Mouse (Mus musculus) kidney, adult 10 weeks (tissue): Measurements from ENCODE around the gene Wnk4. TPM values are rescaled to one million over a fixed set of nuclear protein-coding genes. Genes with fewer than 3 reads are reported as not detected.

Source experiments
- polyA plus RNA-seq: library from polyadenylated mRNA; stranded (reverse); fragments of 350-450 nt; fragmentation: Illumina TruSeq; extraction: RNeasy Lipid Tissue Mini Kit (QIAGEN cat#74804); gene quantifications from one replicate; pipeline ENCODE4 v1.2.3, GENCODE M21; 2014; ENCODE audit warnings: low read depth, low replicate concordance

Gene Wnk4
- polyA plus RNA-seq = 2.6 TPM

DNA sequence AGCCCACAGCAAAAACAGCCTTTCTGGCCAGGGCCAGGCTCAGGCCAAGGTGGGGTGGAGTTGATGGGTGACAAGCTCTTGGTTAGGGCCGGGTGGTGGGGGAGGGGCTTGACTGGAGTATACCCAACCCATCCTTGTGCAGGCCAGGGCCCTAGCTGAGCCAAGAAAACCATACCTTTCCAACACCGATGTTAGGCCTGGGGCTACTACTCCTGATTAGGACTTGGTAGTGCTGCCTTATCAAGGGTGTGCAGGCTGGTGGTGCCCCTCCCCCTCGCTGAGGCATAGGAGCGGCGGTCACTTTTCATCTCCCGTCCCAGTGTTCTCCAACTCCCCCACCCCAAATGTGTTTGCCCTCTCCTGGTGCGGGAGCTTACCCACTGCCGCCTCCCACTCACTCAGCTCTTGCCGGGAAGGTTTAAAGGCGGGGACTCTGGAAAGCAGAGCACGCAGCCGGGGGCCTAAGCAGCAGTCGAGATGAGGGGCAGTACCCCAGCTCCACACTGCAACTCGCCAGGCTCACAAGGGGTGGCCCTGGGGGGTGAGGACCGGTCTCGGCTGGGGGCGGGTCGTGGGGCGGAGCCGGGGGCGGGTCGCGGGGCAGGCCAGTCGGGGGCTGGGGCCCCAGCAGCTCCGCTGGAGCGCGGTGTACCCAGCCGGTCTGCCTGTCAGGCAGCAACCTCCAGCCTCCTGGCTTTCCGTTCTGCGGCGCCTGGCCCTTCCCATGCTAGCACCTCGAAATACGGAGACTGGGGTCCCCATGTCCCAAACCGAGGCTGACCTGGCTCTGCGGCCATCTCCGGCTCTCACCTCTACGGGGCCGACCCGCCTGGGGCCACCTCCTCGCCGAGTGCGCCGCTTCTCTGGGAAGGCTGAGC lies at the start of gene Wnk4:
Wnk4 (plus strand) TSS at position 620 of the 878 bp plus-strand sequence.

GRCm38 (mm10) chr11:101226065-101226701 lies 34.2 kb upstream of the Wnk4 start, which contains the start of gene Ezh1:
TSS of gene Ezh1 (minus strand) at chr11:101226463.

GRCm38 (mm10) chr11:101245855-101246701 lies 14.3 kb upstream of the Wnk4 start, which contains the start of gene Ramp2:
TSS of gene Ramp2 (plus strand) at chr11:101246028.

GRCm38 (mm10) chr11:101253613-101254389 lies 6.6 kb upstream of the Wnk4 start, which contains the start of gene Vps25:
TSS of gene Vps25 (plus strand) at chr11:101253707.

DNA sequence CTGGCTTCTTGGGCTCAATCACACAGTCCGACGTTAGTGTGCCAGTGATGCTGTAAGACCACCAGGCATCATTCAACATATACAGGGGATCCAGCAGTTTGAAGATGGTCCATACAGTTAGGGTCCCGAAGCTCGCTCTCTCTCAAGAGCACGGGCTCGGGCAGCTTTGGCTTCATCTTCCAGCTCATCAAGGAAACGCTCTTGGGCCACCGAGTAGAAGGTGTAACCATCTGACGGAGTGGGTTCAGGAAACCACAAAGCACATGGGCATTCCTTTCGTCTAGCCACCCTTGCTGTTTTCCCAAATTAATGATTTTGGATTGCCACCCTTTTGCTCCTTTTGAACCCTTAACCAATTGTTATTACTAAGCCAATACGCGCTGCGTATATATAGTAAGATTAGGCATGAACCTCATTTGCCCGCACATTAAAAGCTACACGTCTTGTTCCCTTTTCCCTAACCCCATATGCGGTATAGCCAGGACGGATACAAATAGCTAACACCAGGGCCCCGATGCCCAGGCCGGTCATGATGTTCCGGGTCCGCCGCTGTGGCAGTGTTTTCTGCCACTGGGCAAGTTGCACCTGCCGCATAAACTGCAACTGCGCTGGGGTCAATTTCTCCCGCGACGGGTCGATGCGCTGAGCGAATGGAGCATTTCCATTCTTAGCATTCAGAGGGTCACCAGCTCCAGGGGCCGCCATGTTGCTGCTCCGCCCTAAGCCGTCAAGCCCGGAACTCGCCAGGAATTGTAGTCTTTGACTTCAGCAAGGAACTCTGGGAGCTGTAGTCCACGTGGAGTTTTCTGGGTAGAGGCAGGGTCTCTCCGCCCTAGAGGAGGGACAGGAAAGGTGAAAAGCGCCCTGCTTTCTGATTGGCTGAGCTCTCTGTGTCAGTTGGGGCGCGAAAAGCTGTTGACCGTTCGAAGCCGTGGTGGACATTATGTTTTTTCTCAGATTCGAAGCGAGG lies 18.1 kb downstream of the Wnk4 start, which contains the start of the genes Cntd1 and Coa3:
Cntd1 (plus strand) TSS at position 790 of the 970 bp plus-strand sequence.
Coa3 (minus strand) TSS at position 892 of the 970 bp plus-strand sequence.

DNA sequence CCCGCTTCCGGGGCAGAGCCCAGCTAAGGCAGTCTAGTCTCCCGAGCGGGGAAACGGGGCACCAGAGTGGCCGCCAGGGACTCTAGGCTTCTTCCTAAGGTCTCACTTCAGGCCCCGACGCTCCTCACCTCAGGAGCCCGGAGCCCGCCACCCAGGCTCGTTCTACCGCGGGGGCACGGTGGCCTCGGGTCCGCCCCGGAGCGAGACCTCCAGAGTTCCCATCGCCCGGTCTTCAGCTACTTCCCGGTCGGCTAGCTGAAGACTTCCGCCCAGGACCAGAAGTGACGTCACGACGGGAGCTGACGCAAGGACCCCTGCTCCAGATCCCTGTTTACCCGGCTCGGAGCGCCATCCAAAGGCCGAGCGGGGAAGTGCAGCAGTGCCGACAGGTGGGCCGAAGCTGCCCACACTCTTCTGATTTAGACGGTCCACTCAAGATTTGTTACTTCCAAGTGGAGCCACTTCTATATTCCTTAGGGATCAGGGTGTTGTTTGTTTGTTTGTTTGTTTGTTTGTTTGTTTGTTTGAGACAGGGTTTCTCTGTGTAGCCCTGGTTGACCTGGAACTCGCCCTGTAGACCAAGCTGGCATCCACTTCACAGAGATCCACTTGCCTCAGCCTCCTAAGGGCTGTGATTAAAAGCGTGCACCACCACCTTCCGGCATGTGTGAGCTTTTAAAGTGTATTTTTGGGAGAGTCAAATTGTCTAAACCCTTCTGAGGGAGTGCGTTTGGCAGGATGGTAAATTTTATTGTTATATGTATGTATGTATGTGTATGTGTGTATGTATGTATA lies 41.8 kb downstream of the Wnk4 start, which contains the start of gene Becn1:
Becn1 (minus strand) TSS at position 283 of the 795 bp plus-strand sequence.

GRCm38 (mm10) chr11:101315665-101316500 lies 55.5 kb downstream of the Wnk4 start, which contains the start of gene Psme3:
TSS of gene Psme3 (plus strand) at chr11:101316213.

GRCm38 (mm10) chr11:101324763-101325162 lies 64.4 kb downstream of the Wnk4 start, which contains the start of gene Aoc2:
TSS of gene Aoc2 (plus strand) at chr11:101325063.

Other genes starting within 250 kb of the Wnk4 start
- 0.32 TPM for gene Naglu, start 190.6 kb upstream of the Wnk4 start, polyA plus RNA-seq
- not detected for gene Hsd17b1, start 182.2 kb upstream of the Wnk4 start, polyA plus RNA-seq
- 7.6 TPM for gene Coasy, start 178.0 kb upstream of the Wnk4 start, polyA plus RNA-seq
- 48.5 TPM for gene Mlx, start 173.3 kb upstream of the Wnk4 start, polyA plus RNA-seq
- 3.7 TPM for gene Psmc3ip, start 165.1 kb upstream of the Wnk4 start, polyA plus RNA-seq
- gene Retreg3, start 140.7 kb upstream of the Wnk4 start, polyA plus RNA-seq = 37.4 TPM
- 0.36 TPM for gene Tubg1, start 140.6 kb upstream of the Wnk4 start, polyA plus RNA-seq
- not detected for gene Tubg2, start 104.7 kb upstream of the Wnk4 start, polyA plus RNA-seq
- gene Cntnap1, start 90.0 kb upstream of the Wnk4 start, polyA plus RNA-seq = not detected
- gene Plekhh3, start 89.2 kb upstream of the Wnk4 start, polyA plus RNA-seq = not detected
- not detected for gene Ccr10, start 85.1 kb upstream of the Wnk4 start, polyA plus RNA-seq
- gene Ezh1, start 34.1 kb upstream of the Wnk4 start, polyA plus RNA-seq = 30.4 TPM
- 6.7 TPM for gene Ramp2, start 14.5 kb upstream of the Wnk4 start, polyA plus RNA-seq
- 115 TPM for gene Vps25, start 6.9 kb upstream of the Wnk4 start, polyA plus RNA-seq
- 4.6 TPM for gene Cntd1, start 18.4 kb downstream of the Wnk4 start, polyA plus RNA-seq
- 13.9 TPM for gene Coa3, start 18.5 kb downstream of the Wnk4 start, polyA plus RNA-seq
- gene Becn1, start 41.7 kb downstream of the Wnk4 start, polyA plus RNA-seq = 96.1 TPM
- 180 TPM for gene Psme3, start 55.6 kb downstream of the Wnk4 start, polyA plus RNA-seq
- gene Aoc2, start 64.5 kb downstream of the Wnk4 start, polyA plus RNA-seq = 0.28 TPM
- 2.3 TPM for gene Aoc3, start 70.0 kb downstream of the Wnk4 start, polyA plus RNA-seq
- 542 TPM for gene G6pc, start 107.0 kb downstream of the Wnk4 start, polyA plus RNA-seq
- gene Aarsd1, start 157.0 kb downstream of the Wnk4 start, polyA plus RNA-seq = 10.7 TPM
- gene Gm27029, start 164.2 kb downstream of the Wnk4 start, polyA plus RNA-seq = 0.81 TPM
- gene Rundc1, start 164.5 kb downstream of the Wnk4 start, polyA plus RNA-seq = 3.9 TPM
- 2.0 TPM for gene Ptges3l, start 164.8 kb downstream of the Wnk4 start, polyA plus RNA-seq
- 36.8 TPM for gene Rpl27, start 181.7 kb downstream of the Wnk4 start, polyA plus RNA-seq
- gene Ifi35, start 187.8 kb downstream of the Wnk4 start, polyA plus RNA-seq = 0.93 TPM
- 4.5 TPM for gene Rnd2, start 204.4 kb downstream of the Wnk4 start, polyA plus RNA-seq
- gene Vat1, start 205.7 kb downstream of the Wnk4 start, polyA plus RNA-seq = 1.5 TPM